Mouse (Mus musculus) macrophage (primary cell): ENCODE measurements around the gene Furin. TPM values are rescaled to one million over a fixed set of nuclear protein-coding genes. Genes with fewer than 3 reads are reported as not detected.
A peak's percentile ranks its signal among the peaks of the same experiment; 100 is the strongest.
"Not testable (repeated sequence)": the region's sequence is repeated elsewhere in the genome, so short reads cannot be mapped to it uniquely, and the experiment has no call there.

Experiments used
- H3K27ac ChIP-seq: fragments of 350-480 bp; formaldehyde crosslinking; 2 replicates; pipeline ENCODE4 v1.9.0; 2021
- H3K36me3 ChIP-seq: fragments of 350-480 bp; formaldehyde crosslinking; 2 replicates; pipeline ENCODE4 v1.9.0; 2021; ENCODE audit errors: inconsistent target
- H3K4me3 ChIP-seq: fragments of 350-480 bp; formaldehyde crosslinking; 2 replicates; pipeline ENCODE4 v1.9.0; 2021; ENCODE audit errors: inconsistent target
- H3K79me2 ChIP-seq: fragments of 350-480 bp; formaldehyde crosslinking; 2 replicates; pipeline ENCODE4 v1.9.0; 2021; ENCODE audit errors: inconsistent target
- WGBS: methylation state at CpG from one replicate; pipeline ENCODE4 v1.1.7; 2026; ENCODE audit warnings: inconsistent platforms; ENCODE audit not compliant: missing documents; 5-methylcytosine and 5-hydroxymethylcytosine counted together
- polyA plus RNA-seq: library from polyadenylated mRNA; stranded (reverse); fragments of 250-400 nt; gene quantifications from 3 replicates; pipeline ENCODE4 v1.2.4, GENCODE M21; 2018; ENCODE audit warnings: inconsistent platforms

Furin gene
- polyA plus RNA-seq, 1 experiment from 2014 or later: 37.1 TPM

GRCm38 (mm10) chr7:80401041-80401859, 4.0 kb downstream of the Furin start:
- H3K36me3 ChIP-seq: peaks cover 18% of the 10 kb centered on the region
- WGBS: 17% methylated on average over 4 of the region's 5 CpGs
- H3K79me2 ChIP-seq: peaks cover 54% of the 10 kb centered on the region
- peak overlapping the region; percentile 37 for H3K27ac ChIP-seq
- peak overlapping the region; percentile 62 for H3K4me3 ChIP-seq

- Histone ChIP-seq H3K27ac (no peak overlapping the region), H3K4me3 (no peak overlapping the region)
- 91% methylated on average over 6 of the region's 6 CpGs for WGBS
Observed at GRCm38 (mm10) chr7:80400571-80400970, 4.7 kb downstream of the Furin start.

GRCm38 (mm10) chr7:80400099-80400498, 5.1 kb downstream of the Furin start:
- WGBS: 50% methylated on average over 5 of the region's 5 CpGs
- H3K27ac ChIP-seq: no peak overlapping the region

More at GRCm38 (mm10) chr7:80400571-80400970, 4.7 kb downstream of the Furin start:
- peaks cover 58% of the 10 kb centered on the region for H3K79me2 ChIP-seq
- H3K36me3 ChIP-seq: peaks cover 23% of the 10 kb centered on the region

GRCm38 (mm10) chr7:80398654-80399444, 6.4 kb downstream of the Furin start:
- Histone ChIP-seq H3K79me2 (peaks cover 66% of the 10 kb centered on the region), H3K4me3 (no peak overlapping the region), H3K27ac (no peak overlapping the region), H3K36me3 (peaks cover 34% of the 10 kb centered on the region)
- 89% methylated on average over 9 of the region's 9 CpGs for WGBS

More at GRCm38 (mm10) chr7:80400099-80400498, 5.1 kb downstream of the Furin start:
- Histone ChIP-seq H3K79me2 (peaks cover 63% of the 10 kb centered on the region), H3K36me3 (peaks cover 28% of the 10 kb centered on the region), H3K4me3 (no peak overlapping the region)

- Histone ChIP-seq H3K4me3 (no peak overlapping the region), H3K27ac (no peak overlapping the region), H3K36me3 (peaks cover 43% of the 10 kb centered on the region), H3K79me2 (peaks cover 75% of the 10 kb centered on the region)
- 97% methylated on average over 9 of the region's 9 CpGs for WGBS
Observed at GRCm38 (mm10) chr7:80397986-80398385, 7.2 kb downstream of the Furin start.

GRCm38 (mm10) chr7:80396427-80396826, 8.8 kb downstream of the Furin start:
- Histone ChIP-seq H3K36me3 (peaks cover 58% of the 10 kb centered on the region), H3K79me2 (peaks cover 86% of the 10 kb centered on the region)
- 94% methylated on average over 1 of the region's 4 CpGs for WGBS
- H3K4me3 ChIP-seq, H3K27ac ChIP-seq: not testable (repeated sequence)

- peaks cover 86% of the 10 kb centered on the region for H3K79me2 ChIP-seq
- peaks cover 68% of the 10 kb centered on the region for H3K36me3 ChIP-seq
- WGBS: 70% methylated on average over 3 of the region's 4 CpGs
- no peak overlapping the region for H3K27ac ChIP-seq
- no peak overlapping the region for H3K4me3 ChIP-seq
Observed at GRCm38 (mm10) chr7:80394600-80394999, 10.6 kb downstream of the Furin start.

GRCm38 (mm10) chr7:80392119-80392518, 13.1 kb downstream of the Furin start:
- no peak overlapping the region for H3K4me3 ChIP-seq
- H3K79me2 ChIP-seq: peaks cover 84% of the 10 kb centered on the region
- peaks cover 58% of the 10 kb centered on the region for H3K36me3 ChIP-seq
- no peak overlapping the region for H3K27ac ChIP-seq
- WGBS: 96% methylated on average over 15 of the region's 15 CpGs

- H3K27ac ChIP-seq: peak within 1 kb of the TSS; percentile 100
- peaks cover 49% of the 10 kb centered on the region for H3K36me3 ChIP-seq
- H3K79me2 ChIP-seq: peaks cover 88% of the 10 kb centered on the region
- 2% methylated on average over 32 of the region's 33 CpGs for WGBS
- H3K4me3 ChIP-seq: peak within 1 kb of the TSS; percentile 93
Observed at GRCm38 (mm10) chr7:80387633-80388543, 17.3 kb downstream of the Furin start, which contains the start of gene Fes. TSS of gene Fes (minus strand) at chr7:80387946.

GRCm38 (mm10) chr7:80387033-80387632, 18.1 kb downstream of the Furin start:
- WGBS: 2% methylated on average over 16 of the region's 17 CpGs
- H3K79me2 ChIP-seq: peaks cover 88% of the 10 kb centered on the region
- H3K4me3 ChIP-seq: peak overlapping the region; percentile 93
- H3K27ac ChIP-seq: peak overlapping the region; percentile 100
- H3K36me3 ChIP-seq: peaks cover 49% of the 10 kb centered on the region

GRCm38 (mm10) chr7:80386235-80386930, 18.9 kb downstream of the Furin start:
- Histone ChIP-seq H3K79me2 (peaks cover 88% of the 10 kb centered on the region), H3K27ac (peak overlapping the region; percentile 100), H3K36me3 (peaks cover 49% of the 10 kb centered on the region), H3K4me3 (peak overlapping the region; percentile 93)
- WGBS: 2% methylated on average over 18 of the region's 18 CpGs

- H3K79me2 ChIP-seq: peaks cover 61% of the 10 kb centered on the region
- H3K36me3 ChIP-seq: peaks cover 74% of the 10 kb centered on the region
- WGBS: 87% methylated on average over 11 of the region's 11 CpGs
- no peak overlapping the region for H3K27ac ChIP-seq
- no peak overlapping the region for H3K4me3 ChIP-seq
Observed at GRCm38 (mm10) chr7:80382919-80383318, 22.3 kb downstream of the Furin start.

- Histone ChIP-seq H3K4me3 (no peak overlapping the region), H3K27ac (no peak overlapping the region), H3K79me2 (peaks cover 39% of the 10 kb centered on the region), H3K36me3 (peaks cover 78% of the 10 kb centered on the region)
- 79% methylated on average over 13 of the region's 13 CpGs for WGBS
Observed at GRCm38 (mm10) chr7:80379531-80379930, 25.7 kb downstream of the Furin start.
